Mouse (Mus musculus): ENCODE measurements at regions not wholly inside any gene's neighbourhood (a gene's known extent, or its start where the extent isn't known, plus 50 kb on each side); places are given as distances from the start of the nearest gene placed in this dataset.

DNA sequence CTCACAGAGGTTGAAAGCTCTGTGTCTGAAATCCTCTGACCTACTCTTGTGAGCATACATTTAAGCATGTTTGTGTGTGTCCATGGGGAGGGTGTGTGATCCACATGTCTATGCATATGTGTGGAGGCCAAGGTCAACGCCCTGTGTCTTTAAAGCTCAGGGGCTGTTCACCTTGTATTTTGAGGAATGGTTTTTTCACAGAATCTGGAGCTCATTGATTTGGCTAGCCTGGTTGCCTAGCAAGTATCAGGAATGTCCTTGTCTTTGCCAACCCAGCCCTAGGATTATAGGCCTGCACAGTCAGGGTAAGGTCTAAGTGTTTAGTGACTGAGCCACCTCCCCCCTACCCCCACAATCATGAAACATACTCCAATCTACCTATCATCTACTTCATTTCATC, 394.0 kb upstream of the Plxna2 start:
- TF ChIP-seq CTCF (IDR thresholded peaks at IDR 0.05; ENCODE audit: extremely low read depth, insufficient read depth, low read length) (no peak), POLR2A (IDR thresholded peaks at IDR 0.05; ENCODE audit: extremely low read depth, insufficient read depth, low read length) (no peak)

All from cortical plate, adult 2 months (tissue).